Mouse (Mus musculus) kidney, embryonic 16.5 days (tissue): ENCODE measurements around the gene Nudt7. TPM values are rescaled to one million over a fixed set of nuclear protein-coding genes. Genes with fewer than 3 reads are reported as not detected.

ENCODE experiments used
- ATAC-seq: fragments of 200-750 bp; cut with Nextera tagmentation; 2 replicates; pipeline ENCODE4 v1.8.0; 2017; ENCODE audit warnings: moderate TSS enrichment; ENCODE audit not compliant: low FRiP score, low TSS enrichment
- H3K27ac ChIP-seq: fragments of 300-500 bp; sonication (generic); 2 replicates; pipeline ENCODE4 v1.5.1; 2014; ENCODE audit warnings: low read length
- H3K27me3 ChIP-seq: fragments of 300-500 bp; sonication (generic); 2 replicates; pipeline ENCODE4 v1.6.1; 2014; ENCODE audit warnings: low read length, control low read depth, mixed read lengths; ENCODE audit not compliant: insufficient read depth
- H3K36me3 ChIP-seq: fragments of 300-500 bp; sonication (generic); 2 replicates; pipeline ENCODE4 v1.6.1; 2014; ENCODE audit warnings: low read length, control low read depth, mixed read lengths; ENCODE audit not compliant: insufficient read depth
- H3K4me1 ChIP-seq: fragments of 300-500 bp; sonication (generic); 2 replicates; pipeline ENCODE4 v1.6.1; 2014; ENCODE audit warnings: low read length, control low read depth, mixed read lengths; ENCODE audit not compliant: insufficient read depth
- H3K4me2 ChIP-seq: fragments of 300-500 bp; sonication (generic); replicated peaks from 2 replicates; pipeline ENCODE4 v1.6.1; 2014; ENCODE audit warnings: low read depth, low read length
- H3K4me3 ChIP-seq: fragments of 300-500 bp; sonication (generic); 2 replicates; pipeline ENCODE4 v1.5.1; 2014; ENCODE audit warnings: mild to moderate bottlenecking, low read length
- H3K9ac ChIP-seq: fragments of 300-500 bp; sonication (generic); replicated peaks from 2 replicates; pipeline ENCODE4 v1.6.1; 2014; ENCODE audit warnings: low read length
- H3K9me3 ChIP-seq: fragments of 300-500 bp; sonication (generic); 2 replicates; pipeline ENCODE4 v1.6.1; 2016; ENCODE audit warnings: low read length, control low read depth
- WGBS: fragments of 180-500 bp; shearing (Covaris S2); extraction: QIAGEN DNeasy Blood & Tissue Kit; methylation state at CpG from one replicate; pipeline ENCODE4 v1.1.7; 2014; 5-methylcytosine and 5-hydroxymethylcytosine counted together
- polyA plus RNA-seq: library from polyadenylated mRNA; unstranded; fragments of >200 nt; fragmentation: Nextera tagmentation; extraction: Ambion mirVana; gene quantifications from 2 replicates; pipeline ENCODE4 v1.2.1, GENCODE M21; 2015

The Nudt7 gene
- polyA plus RNA-seq: 16.9 and 18.2 TPM in 2 replicates

DNA sequence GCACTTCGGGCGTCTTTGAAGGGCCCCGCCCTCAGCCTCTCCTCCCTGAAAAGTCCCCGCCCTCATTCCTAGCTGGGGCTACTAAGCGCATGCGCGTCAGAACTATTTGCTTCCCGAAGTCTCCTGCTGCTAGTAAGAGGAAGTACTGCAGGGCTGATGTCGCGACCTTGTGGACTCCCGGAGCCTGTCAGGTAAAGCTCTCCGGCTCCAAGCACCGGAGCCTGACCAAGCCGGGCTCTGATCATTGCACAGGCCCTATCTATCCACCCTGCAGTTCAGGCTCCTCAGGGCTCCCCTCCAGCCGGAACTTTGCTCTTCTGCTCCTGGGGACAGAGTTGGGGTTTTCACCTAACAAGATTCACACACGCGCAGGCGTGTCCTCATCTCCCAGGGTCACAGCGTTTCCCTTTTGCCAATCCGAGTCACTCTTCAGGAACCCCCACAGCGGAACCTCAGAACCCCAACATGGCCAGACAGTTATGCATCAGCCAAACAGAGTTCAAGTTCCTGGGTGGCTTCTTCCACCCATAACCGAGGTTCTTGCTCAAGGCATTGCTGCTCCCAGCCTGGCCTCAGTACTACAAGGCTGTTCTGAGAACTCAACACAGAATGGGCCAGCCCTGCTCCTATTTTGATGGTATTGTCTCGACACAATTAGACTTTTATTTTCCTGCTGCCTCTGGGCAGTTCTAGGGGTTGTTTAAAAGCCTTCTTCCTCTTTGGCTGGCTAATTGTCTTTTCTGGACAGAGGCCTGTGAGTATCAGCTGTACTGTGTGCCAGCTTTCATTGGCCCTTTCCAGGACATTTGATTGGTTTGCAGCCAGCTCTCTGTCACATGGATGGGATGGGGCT, at the start of gene Nudt7:
TSS of gene Nudt7 (plus strand) at position 48 of the 853 bp plus-strand sequence.
- 2% methylated on average over 23 of the region's 23 CpGs for whole genome bisulfite sequencing
- H3K4me2 ChIP-seq: peak within 1 kb of the TSS; percentile 65
- H3K9ac ChIP-seq: peak within 1 kb of the TSS; percentile 71
- peaks cover 4% of the 10 kb centered on the region; the same call in 1 of the 2 replicates for H3K4me1 ChIP-seq
- H3K9me3 ChIP-seq: no peaks in the 10 kb centered on the region
- peak within 1 kb of the TSS; percentile 68 for H3K4me3 ChIP-seq
- H3K27me3 ChIP-seq: no peaks in the 10 kb centered on the region
- no peaks in the 10 kb centered on the region for H3K36me3 ChIP-seq
- peak; percentile 96 for ATAC-seq
- peak within 1 kb of the TSS; percentile 68 for H3K27ac ChIP-seq

DNA sequence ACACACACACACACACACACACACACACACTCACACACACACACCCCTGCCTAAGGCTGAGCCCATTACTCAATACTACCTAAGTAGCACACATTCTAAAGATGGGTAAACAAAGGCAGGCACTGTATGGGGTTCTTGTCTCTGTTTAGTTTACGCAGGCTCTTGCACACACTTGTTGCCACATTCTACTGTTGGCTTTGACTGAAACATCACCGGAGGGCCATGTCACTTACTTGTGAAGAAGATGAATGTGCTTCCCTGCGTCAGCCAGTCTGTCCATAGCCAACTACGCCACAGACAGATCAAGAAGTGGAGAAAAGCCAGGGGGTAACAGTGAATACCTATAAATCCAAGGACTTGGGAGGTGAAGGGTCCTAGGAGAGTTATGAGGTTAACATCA, 45.4 kb upstream of the Nudt7 start:
- Histone ChIP-seq H3K9ac (no peak overlapping the region), H3K4me2 (no peak overlapping the region), H3K27ac (no peak overlapping the region), H3K9me3 (no peaks in the 10 kb centered on the region), H3K4me3 (no peak overlapping the region), H3K4me1 (no peaks in the 10 kb centered on the region), H3K27me3 (no peaks in the 10 kb centered on the region), H3K36me3 (no peaks in the 10 kb centered on the region)
- no peak for ATAC-seq
- WGBS: 73% methylated on average over 4 of the region's 4 CpGs

DNA sequence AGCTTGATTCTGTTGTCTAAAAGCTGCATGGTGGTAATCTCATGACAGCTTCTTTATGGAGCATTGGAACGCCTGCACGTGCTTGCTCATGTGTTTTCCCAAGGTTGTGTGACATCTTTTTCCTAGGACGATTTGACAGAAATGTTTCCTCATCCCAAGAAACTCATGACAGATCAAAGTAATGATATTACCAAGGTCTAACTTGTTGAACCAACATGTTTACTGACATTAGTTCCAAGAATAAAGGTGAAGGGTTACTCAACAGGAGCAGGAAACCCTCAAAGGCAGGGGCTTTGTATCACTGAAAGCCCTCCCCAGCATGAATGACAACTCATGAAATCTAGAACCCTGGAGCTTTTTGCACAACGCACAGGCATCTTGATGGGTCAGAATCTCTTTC, 42.6 kb upstream of the Nudt7 start:
- Histone ChIP-seq H3K27me3 (no peaks in the 10 kb centered on the region), H3K4me2 (no peak overlapping the region), H3K9ac (no peak overlapping the region), H3K36me3 (no peaks in the 10 kb centered on the region), H3K9me3 (no peaks in the 10 kb centered on the region), H3K27ac (no peak overlapping the region), H3K4me3 (no peak overlapping the region), H3K4me1 (no peaks in the 10 kb centered on the region)
- WGBS: 84% methylated on average over 4 of the region's 4 CpGs
- no peak for ATAC-seq

DNA sequence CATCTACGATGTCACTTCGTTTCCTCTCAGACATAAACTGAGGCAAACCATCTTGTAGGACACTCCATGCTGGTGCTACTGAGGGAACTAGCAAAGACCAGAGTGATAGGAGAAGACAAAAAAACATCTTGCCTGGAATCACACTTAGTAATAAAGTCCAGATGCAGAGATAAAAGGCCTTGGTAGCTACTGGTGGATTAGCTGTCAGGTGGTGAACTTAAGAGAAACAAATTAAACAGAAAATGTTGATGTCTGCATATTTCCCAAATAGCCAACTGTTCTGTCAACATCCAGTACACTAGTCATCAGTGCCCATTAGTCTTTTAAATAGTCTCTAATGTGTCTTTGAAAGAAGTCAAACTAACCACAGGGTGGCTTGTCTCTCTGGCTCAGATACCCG, 40.0 kb upstream of the Nudt7 start:
- WGBS: 90% methylated on average over 3 of the region's 3 CpGs
- H3K4me3 ChIP-seq: no peak overlapping the region

DNA sequence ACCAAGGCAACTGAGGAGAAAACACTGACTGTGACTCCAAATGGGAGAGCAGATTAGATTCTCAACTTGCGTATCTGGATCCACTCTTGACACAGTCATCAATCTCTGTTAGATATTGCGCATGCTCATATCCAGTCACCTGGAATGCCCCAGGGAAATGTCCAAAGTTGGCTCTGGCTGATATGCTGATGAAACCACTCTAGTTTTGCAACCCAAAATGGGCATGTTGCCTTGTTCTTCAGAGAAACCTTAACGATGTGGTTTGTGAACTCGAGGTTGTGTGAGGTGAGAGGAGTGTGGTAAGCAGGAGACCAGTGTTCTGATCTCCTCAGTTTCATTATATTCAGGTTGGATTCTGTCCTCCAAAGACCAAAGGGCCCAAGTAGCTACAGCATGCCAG, 38.8 kb upstream of the Nudt7 start:
- Histone ChIP-seq H3K27me3 (no peaks in the 10 kb centered on the region), H3K4me1 (no peaks in the 10 kb centered on the region), H3K4me2 (no peak overlapping the region), H3K4me3 (no peak overlapping the region), H3K9ac (no peak overlapping the region), H3K27ac (no peak overlapping the region), H3K36me3 (no peaks in the 10 kb centered on the region), H3K9me3 (no peaks in the 10 kb centered on the region)
- 86% methylated on average over 4 of the region's 4 CpGs for WGBS
- ATAC-seq: no peak

More for the DNA sequence above, 40.0 kb upstream of the Nudt7 start:
- H3K27ac ChIP-seq: no peak overlapping the region
- H3K9me3 ChIP-seq: no peaks in the 10 kb centered on the region
- H3K27me3 ChIP-seq: no peaks in the 10 kb centered on the region
- no peak overlapping the region for H3K4me2 ChIP-seq
- no peaks in the 10 kb centered on the region for H3K4me1 ChIP-seq
- H3K9ac ChIP-seq: no peak overlapping the region
- H3K36me3 ChIP-seq: no peaks in the 10 kb centered on the region
- ATAC-seq: no peak

DNA sequence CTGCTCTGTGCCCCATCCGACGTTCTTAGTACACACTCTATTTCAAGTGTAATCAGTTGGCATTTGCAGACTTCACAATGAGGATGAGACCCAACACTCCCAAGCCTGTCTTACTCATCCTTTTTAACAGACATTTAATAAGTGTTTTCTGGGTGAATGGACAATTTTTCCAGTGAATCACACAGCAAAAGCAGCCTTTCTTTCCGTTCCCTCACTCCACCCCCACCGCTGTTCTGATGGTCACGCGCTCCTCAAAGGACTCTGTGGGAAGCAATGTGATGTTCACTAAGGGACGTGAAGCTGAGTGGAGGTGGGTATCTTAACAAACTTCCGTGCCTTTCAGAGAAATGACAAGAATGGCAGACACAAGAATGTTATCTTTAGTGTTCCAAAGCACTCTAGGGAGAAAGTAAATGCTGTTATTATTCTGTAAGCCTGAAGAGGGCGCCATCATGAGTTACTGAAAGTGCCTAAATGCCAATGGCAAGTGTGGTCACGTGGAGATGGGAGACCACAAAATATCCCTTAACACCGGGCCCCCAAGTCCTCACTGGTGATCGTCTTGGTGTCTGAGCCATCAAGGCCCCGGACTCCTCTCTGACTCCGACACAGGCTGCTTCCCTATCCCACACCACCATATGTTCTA, 32.7 kb upstream of the Nudt7 start:
- Histone ChIP-seq H3K4me2 (no peak overlapping the region), H3K4me1 (no peaks in the 10 kb centered on the region), H3K36me3 (no peaks in the 10 kb centered on the region), H3K9me3 (no peaks in the 10 kb centered on the region), H3K27me3 (no peaks in the 10 kb centered on the region), H3K4me3 (no peak overlapping the region), H3K27ac (no peak overlapping the region), H3K9ac (no peak overlapping the region)
- 86% methylated on average over 14 of the region's 14 CpGs for WGBS
- no peak for ATAC-seq

DNA sequence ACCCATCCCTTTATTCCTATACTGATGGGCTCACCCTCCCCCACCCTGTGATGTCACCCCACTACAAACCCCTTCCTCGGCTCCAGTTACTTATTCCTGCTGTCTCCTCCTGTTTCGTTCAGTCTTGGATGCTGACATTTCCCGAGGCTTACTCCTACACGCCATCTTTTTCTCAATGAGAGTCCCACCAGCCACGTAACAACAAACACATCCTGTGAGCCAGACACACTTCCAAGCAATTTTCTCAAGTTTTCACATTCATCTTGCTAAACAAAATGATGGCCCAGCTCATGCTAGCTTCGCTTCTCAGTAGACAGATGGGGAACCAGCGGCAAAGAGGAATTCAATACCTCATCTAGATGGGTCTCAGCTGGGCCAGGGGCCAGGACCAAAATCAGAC, 30.0 kb upstream of the Nudt7 start:
- H3K27ac ChIP-seq: no peak overlapping the region
- no peak overlapping the region for H3K4me2 ChIP-seq
- ATAC-seq: no peak
- no peak overlapping the region for H3K9ac ChIP-seq
- H3K9me3 ChIP-seq: no peaks in the 10 kb centered on the region
- H3K36me3 ChIP-seq: no peaks in the 10 kb centered on the region
- H3K4me3 ChIP-seq: no peak overlapping the region
- no peaks in the 10 kb centered on the region for H3K27me3 ChIP-seq
- H3K4me1 ChIP-seq: no peaks in the 10 kb centered on the region
- WGBS: 53% methylated on average over 7 of the region's 7 CpGs

DNA sequence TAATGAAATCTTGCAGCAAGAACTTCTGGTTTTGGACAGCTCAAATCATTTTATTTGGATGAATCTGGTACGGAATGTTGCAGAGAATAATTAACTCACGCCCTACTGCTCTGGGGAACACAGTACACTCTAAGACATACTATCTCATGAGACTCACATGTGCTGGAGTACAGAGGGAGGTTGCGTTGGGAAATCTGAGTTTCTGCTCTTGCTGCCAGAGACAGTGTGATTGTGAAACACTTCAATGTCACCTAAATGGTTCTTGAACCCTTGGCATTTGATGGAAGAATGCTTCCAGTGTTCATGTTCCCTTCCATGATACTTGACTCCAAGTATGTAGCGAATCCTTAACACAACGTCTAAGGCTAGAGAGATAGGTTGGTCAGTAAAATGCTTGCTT, 27.4 kb upstream of the Nudt7 start:
- ATAC-seq: no peak
- 84% methylated on average over 5 of the region's 5 CpGs for WGBS

DNA sequence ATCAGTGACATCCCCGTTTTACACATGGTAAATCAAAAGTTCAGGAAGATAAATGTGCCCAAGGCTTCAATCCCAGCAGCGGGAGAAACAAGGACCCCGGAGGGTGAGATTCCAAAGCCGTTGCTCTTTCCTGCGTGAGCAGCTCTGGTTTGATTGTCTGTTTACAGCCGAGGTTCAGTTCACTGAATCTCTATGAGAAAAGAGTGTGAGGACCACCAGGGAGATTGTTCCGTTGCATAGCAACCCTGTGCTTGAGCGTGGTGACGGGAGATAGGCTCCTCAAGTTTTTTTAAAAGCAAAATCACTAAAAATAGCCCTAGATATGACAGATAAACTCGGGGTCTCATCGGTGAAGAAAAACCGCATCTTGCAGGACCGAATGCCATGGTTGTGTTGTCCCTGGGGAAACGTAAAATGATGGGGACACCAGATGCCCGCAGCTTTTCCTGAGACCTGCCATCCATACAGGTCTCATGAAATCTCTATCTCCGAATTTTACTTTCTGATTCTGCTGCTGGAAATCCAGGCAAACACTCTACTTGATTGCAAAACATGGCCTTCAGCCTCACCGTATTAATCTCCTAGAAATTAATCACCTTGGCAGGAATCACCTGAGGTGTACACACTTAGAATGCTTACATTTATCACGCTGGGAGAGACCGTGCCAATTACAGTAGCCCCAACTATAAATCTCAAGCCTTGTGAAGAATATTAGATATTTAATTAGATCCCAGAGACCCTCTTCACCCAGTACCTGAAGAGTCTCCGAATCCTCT, 23.8 kb upstream of the Nudt7 start:
- H3K27me3 ChIP-seq: no peaks in the 10 kb centered on the region
- no peak overlapping the region for H3K9ac ChIP-seq
- no peak overlapping the region for H3K4me2 ChIP-seq
- no peaks in the 10 kb centered on the region for H3K36me3 ChIP-seq
- H3K4me1 ChIP-seq: no peaks in the 10 kb centered on the region
- H3K4me3 ChIP-seq: no peak overlapping the region
- no peak overlapping the region for H3K27ac ChIP-seq
- WGBS: 72% methylated on average over 20 of the region's 20 CpGs
- no peaks in the 10 kb centered on the region for H3K9me3 ChIP-seq
- no peak for ATAC-seq

More for the DNA sequence above, 27.4 kb upstream of the Nudt7 start:
- H3K4me2 ChIP-seq: no peak overlapping the region
- no peaks in the 10 kb centered on the region for H3K9me3 ChIP-seq
- no peaks in the 10 kb centered on the region for H3K27me3 ChIP-seq
- H3K4me3 ChIP-seq: no peak overlapping the region
- H3K9ac ChIP-seq: no peak overlapping the region
- no peaks in the 10 kb centered on the region for H3K36me3 ChIP-seq
- H3K4me1 ChIP-seq: no peaks in the 10 kb centered on the region
- no peak overlapping the region for H3K27ac ChIP-seq
